Mouse (Mus musculus): Measurements from ENCODE around the gene Rab6a. TPM values are rescaled to one million over a fixed set of nuclear protein-coding genes. Genes with fewer than 3 reads are reported as not detected.
A peak's percentile ranks its signal among the peaks of the same experiment; 100 is the strongest.

Rab6a gene
- polyA plus RNA-seq, 1 experiment from 2014 or later = 321 TPM

GRCm38 (mm10) chr7:100608130-100608741, 1.0 kb downstream of the Rab6a start, which contains the start of gene Mrpl48:
Gene Mrpl48, minus strand, starts transcription at chr7:100608301.
- Histone ChIP-seq H3K4me3 (replicated peaks; ENCODE audit: low read length) (peak within 1 kb of the TSS; percentile 91), H3K4me2 (replicated peaks) (peak within 1 kb of the TSS; percentile 71), H3K9me3 (ENCODE audit: control insufficient read depth, low read length) (no peaks in the 10 kb centered on the region), H3K36me3 (replicated peaks; ENCODE audit: control insufficient read depth, insufficient read depth) (no peaks in the 10 kb centered on the region), H3K9ac (peak within 1 kb of the TSS; percentile 99), H3K4me1 (replicated peaks; ENCODE audit: control insufficient read depth, insufficient read depth, low read length) (peaks cover 23% of the 10 kb centered on the region), H3K27me3 (ENCODE audit: control insufficient read depth, insufficient read depth, low read length) (no peaks in the 10 kb centered on the region), H3K27ac (peak within 1 kb of the TSS; percentile 99)
- peak; percentile 49 for DNase-seq (ENCODE audit: low spot score)
- ATAC-seq (ENCODE audit: low FRiP score) = peak; percentile 13
- under 1% methylated on average over 43 of the region's 43 CpGs for WGBS

DNA sequence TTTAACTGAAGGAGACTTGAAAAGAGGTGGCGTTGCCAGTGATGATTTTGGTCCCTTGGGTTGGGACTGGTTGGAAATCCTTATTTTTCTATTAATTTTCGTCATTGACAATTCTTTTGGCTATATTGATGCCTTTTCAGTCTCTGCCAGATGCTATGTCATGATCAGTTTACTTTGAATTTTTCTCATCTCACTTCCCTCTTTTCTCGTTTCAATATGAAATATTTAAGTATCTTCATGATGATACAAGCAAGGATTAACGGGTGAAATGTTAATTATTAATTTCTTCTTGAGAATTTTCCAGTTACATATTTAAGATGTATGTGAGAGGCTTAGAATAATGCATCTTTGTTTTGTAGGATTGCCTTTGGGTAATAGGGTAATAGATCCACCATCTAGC, 1.7 kb downstream of the Rab6a start:
- no peaks in the 10 kb centered on the region for H3K36me3 ChIP-seq (replicated peaks; ENCODE audit: control insufficient read depth, insufficient read depth)
- peak overlapping the region; percentile 91 for H3K4me3 ChIP-seq (replicated peaks; ENCODE audit: low read length)
- H3K27ac ChIP-seq = peak overlapping the region; percentile 99
- 23% methylated on average over 4 of the region's 4 CpGs for WGBS
- no peaks in the 10 kb centered on the region for H3K27me3 ChIP-seq (ENCODE audit: control insufficient read depth, insufficient read depth, low read length)
- peak overlapping the region; percentile 59 for H3K4me2 ChIP-seq (replicated peaks)
- peaks cover 23% of the 10 kb centered on the region for H3K4me1 ChIP-seq (replicated peaks; ENCODE audit: control insufficient read depth, insufficient read depth, low read length)
- H3K9me3 ChIP-seq (ENCODE audit: control insufficient read depth, low read length) = no peaks in the 10 kb centered on the region
- no peak for DNase-seq (ENCODE audit: low spot score)
- ATAC-seq (ENCODE audit: low FRiP score) = no peak
- peak overlapping the region; percentile 99 for H3K9ac ChIP-seq

DNA sequence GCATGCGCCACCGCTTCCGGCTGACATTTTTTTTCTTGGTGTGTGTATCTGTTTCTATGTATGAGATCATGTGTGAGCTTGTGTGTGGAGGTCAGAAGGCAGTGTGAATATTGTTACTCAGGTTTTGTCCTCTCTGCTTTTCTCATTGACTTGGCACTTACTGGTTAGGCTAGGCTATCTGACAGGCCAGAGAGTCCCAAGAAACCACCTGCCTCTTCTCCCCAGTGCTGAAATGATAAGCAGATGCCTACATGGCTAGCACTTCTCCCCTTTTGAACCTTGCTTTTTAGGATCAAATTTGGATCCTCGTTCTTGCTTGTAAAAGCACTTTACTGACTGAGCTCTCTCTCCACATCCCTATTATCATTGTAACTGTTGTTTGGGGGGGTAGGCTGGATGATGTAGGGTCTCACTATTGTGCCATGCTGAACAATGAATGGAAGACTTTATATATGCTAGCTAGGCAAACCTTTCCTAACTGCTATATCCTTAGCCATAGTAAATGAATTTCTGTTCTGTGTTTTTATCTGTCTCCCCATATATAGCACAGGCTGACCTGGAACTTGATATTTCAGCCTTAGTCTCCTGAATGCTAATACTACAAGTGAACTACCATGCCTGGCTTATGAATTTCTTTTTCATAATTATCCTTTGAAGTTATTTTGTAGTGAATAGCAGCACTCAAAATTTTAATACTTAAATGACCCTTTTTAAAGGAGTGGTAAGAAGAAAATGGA, 9.1 kb downstream of the Rab6a start:
- Histone ChIP-seq H3K4me2 (replicated peaks) (no peak overlapping the region), H3K9me3 (ENCODE audit: control insufficient read depth, low read length) (no peaks in the 10 kb centered on the region), H3K36me3 (replicated peaks; ENCODE audit: control insufficient read depth, insufficient read depth) (no peaks in the 10 kb centered on the region), H3K27me3 (ENCODE audit: control insufficient read depth, insufficient read depth, low read length) (no peaks in the 10 kb centered on the region), H3K4me1 (replicated peaks; ENCODE audit: control insufficient read depth, insufficient read depth, low read length) (no peaks in the 10 kb centered on the region; the same call in 1 of the 2 replicates), H3K9ac (no peak overlapping the region), H3K4me3 (replicated peaks; ENCODE audit: low read length) (no peak overlapping the region), H3K27ac (no peak overlapping the region)
- no peak for ATAC-seq (ENCODE audit: low FRiP score)
- DNase-seq (ENCODE audit: low spot score) = no peak
- WGBS = 92% methylated on average over 4 of the region's 4 CpGs

GRCm38 (mm10) chr7:100622277-100622676, 15.1 kb downstream of the Rab6a start:
- Histone ChIP-seq H3K9me3 (ENCODE audit: control insufficient read depth, low read length) (no peaks in the 10 kb centered on the region), H3K9ac (no peak overlapping the region), H3K27me3 (ENCODE audit: control insufficient read depth, insufficient read depth, low read length) (no peaks in the 10 kb centered on the region), H3K27ac (no peak overlapping the region), H3K4me2 (replicated peaks) (no peak overlapping the region), H3K4me1 (replicated peaks; ENCODE audit: control insufficient read depth, insufficient read depth, low read length) (no peaks in the 10 kb centered on the region), H3K36me3 (replicated peaks; ENCODE audit: control insufficient read depth, insufficient read depth) (0 out of 2 replicates have a peak, but pooled peaks cover under 1% of the 10 kb centered on the region), H3K4me3 (replicated peaks; ENCODE audit: low read length) (no peak overlapping the region)
- 64% methylated on average over 2 of the region's 2 CpGs for WGBS
- ATAC-seq (ENCODE audit: low FRiP score) (no peak), DNase-seq (ENCODE audit: low spot score) (no peak)

DNA sequence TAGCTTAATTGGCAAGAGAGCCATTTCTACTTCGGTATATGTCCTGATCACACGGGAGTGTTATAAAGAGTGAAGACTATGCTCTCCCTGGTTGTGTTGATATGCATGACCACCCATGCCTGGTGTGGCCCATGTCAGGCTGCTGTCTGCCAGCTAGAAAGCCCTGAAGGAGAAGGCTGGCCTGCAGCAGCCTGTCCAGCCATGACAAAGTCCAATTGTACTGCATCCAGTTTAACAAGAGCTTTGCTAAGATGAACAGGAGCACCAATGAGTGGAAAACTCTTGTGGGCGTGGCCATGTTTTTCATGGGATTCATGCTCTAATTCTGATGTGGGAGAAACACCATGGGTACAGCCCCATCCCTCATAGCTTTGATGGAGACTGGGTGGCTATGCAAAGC, 17.3 kb downstream of the Rab6a start:
- Histone ChIP-seq H3K4me3 (replicated peaks; ENCODE audit: low read length) (no peak overlapping the region), H3K9ac (no peak overlapping the region), H3K4me2 (replicated peaks) (no peak overlapping the region), H3K36me3 (replicated peaks; ENCODE audit: control insufficient read depth, insufficient read depth) (peaks cover 15% of the 10 kb centered on the region), H3K27ac (no peak overlapping the region), H3K4me1 (replicated peaks; ENCODE audit: control insufficient read depth, insufficient read depth, low read length) (no peaks in the 10 kb centered on the region), H3K27me3 (ENCODE audit: control insufficient read depth, insufficient read depth, low read length) (no peaks in the 10 kb centered on the region), H3K9me3 (ENCODE audit: control insufficient read depth, low read length) (no peaks in the 10 kb centered on the region)
- DNase-seq (ENCODE audit: low spot score) (no peak), ATAC-seq (ENCODE audit: low FRiP score) (no peak)
- WGBS = 72% methylated on average over 3 of the region's 3 CpGs

DNA sequence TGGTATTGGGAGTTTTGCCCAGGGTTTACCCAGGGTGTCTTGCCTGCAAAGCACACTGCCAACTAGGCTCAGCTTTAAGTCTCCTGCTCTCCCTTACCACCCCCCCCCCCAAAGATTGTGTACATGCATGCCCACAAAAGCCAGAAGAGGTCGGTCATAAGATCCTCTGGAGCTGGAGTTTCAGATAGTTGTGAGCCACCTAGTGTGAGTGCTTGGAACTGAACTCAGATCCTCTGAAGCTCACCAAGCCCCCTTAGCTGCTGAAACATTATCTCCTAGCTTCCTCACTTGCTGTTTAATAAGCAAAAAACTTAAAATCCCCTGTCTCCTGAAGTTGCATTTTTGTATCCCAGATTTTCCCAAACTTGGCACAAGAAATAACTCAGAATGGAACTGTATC, 30.4 kb downstream of the Rab6a start:
- no peak overlapping the region for H3K9ac ChIP-seq
- no peaks in the 10 kb centered on the region for H3K9me3 ChIP-seq (ENCODE audit: control insufficient read depth, low read length)
- no peak overlapping the region for H3K4me3 ChIP-seq (replicated peaks; ENCODE audit: low read length)
- H3K36me3 ChIP-seq (replicated peaks; ENCODE audit: control insufficient read depth, insufficient read depth) = peaks cover 45% of the 10 kb centered on the region
- no peaks in the 10 kb centered on the region for H3K27me3 ChIP-seq (ENCODE audit: control insufficient read depth, insufficient read depth, low read length)
- no peak overlapping the region for H3K4me2 ChIP-seq (replicated peaks)
- peak; percentile 56 for DNase-seq (ENCODE audit: low spot score)
- WGBS = 0% methylated on average over 1 of the region's 1 CpGs
- ATAC-seq (ENCODE audit: low FRiP score) = no peak
- no peaks in the 10 kb centered on the region for H3K4me1 ChIP-seq (replicated peaks; ENCODE audit: control insufficient read depth, insufficient read depth, low read length)
- no peak overlapping the region for H3K27ac ChIP-seq

DNA sequence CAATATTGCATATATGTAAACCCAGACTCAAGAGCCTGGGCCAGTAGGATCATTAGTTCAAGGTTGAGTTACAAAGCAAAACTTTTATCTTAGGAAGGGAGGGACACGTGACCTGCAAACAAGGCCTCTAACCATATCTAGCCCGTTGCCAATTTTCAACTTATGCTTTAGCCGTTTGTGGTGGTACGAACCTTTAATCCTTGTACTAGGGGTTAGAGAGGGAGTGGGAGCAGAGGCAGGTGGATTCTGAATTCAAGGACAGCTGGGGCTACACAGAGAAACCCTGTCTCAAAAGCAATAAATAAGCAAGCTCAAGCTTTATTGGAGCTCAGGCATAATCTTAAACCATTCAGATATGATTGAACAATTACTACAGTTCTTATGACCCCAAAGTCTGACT, 35.2 kb downstream of the Rab6a start:
- DNase-seq (ENCODE audit: low spot score) = no peak
- 95% methylated on average over 4 of the region's 4 CpGs for WGBS

DNA sequence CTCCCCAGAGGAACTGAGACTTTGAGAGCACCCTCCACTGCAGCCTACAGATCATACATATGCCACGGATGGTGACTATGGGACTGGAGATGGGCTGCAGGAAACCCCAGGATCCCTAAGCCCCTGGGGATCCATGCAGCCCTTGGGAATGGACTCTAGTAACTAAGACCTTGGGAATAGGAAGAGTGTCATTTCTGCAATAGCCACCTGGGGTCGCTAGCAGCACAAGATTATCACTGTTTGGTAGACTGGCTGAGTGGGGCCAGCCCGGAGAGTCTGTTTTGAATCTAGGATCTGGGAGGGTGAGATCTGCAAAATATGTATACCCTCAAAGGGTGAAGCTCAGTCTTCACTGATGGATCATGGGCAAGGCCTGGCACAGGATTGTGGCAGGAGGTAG, 37.9 kb downstream of the Rab6a start:
- H3K4me3 ChIP-seq (replicated peaks; ENCODE audit: low read length) = no peak overlapping the region
- no peaks in the 10 kb centered on the region for H3K9me3 ChIP-seq (ENCODE audit: control insufficient read depth, low read length)
- H3K9ac ChIP-seq = no peak overlapping the region
- WGBS = 31% methylated on average over 3 of the region's 3 CpGs
- H3K4me1 ChIP-seq (replicated peaks; ENCODE audit: control insufficient read depth, insufficient read depth, low read length) = no peaks in the 10 kb centered on the region
- no peaks in the 10 kb centered on the region for H3K27me3 ChIP-seq (ENCODE audit: control insufficient read depth, insufficient read depth, low read length)
- H3K36me3 ChIP-seq (replicated peaks; ENCODE audit: control insufficient read depth, insufficient read depth) = peaks cover 24% of the 10 kb centered on the region
- H3K4me2 ChIP-seq (replicated peaks) = no peak overlapping the region
- ATAC-seq (ENCODE audit: low FRiP score) = peak; percentile 24; the same call in 1 of the 2 replicates
- peak; percentile 60 for DNase-seq (ENCODE audit: low spot score)
- H3K27ac ChIP-seq = no peak overlapping the region

More for the DNA sequence above, 35.2 kb downstream of the Rab6a start:
- peaks cover 32% of the 10 kb centered on the region for H3K36me3 ChIP-seq (replicated peaks; ENCODE audit: control insufficient read depth, insufficient read depth)
- no peak overlapping the region for H3K4me3 ChIP-seq (replicated peaks; ENCODE audit: low read length)
- no peaks in the 10 kb centered on the region for H3K9me3 ChIP-seq (ENCODE audit: control insufficient read depth, low read length)
- no peak for ATAC-seq (ENCODE audit: low FRiP score)
- H3K4me2 ChIP-seq (replicated peaks) = no peak overlapping the region
- no peaks in the 10 kb centered on the region for H3K4me1 ChIP-seq (replicated peaks; ENCODE audit: control insufficient read depth, insufficient read depth, low read length)
- no peaks in the 10 kb centered on the region for H3K27me3 ChIP-seq (ENCODE audit: control insufficient read depth, insufficient read depth, low read length)
- no peak overlapping the region for H3K27ac ChIP-seq
- no peak overlapping the region for H3K9ac ChIP-seq

GRCm38 (mm10) chr7:100649095-100649494, 41.9 kb downstream of the Rab6a start:
- 77% methylated on average over 4 of the region's 4 CpGs for WGBS

More at GRCm38 (mm10) chr7:100649095-100649494, 41.9 kb downstream of the Rab6a start:
- Histone ChIP-seq H3K9ac (no peak overlapping the region), H3K4me1 (replicated peaks; ENCODE audit: control insufficient read depth, insufficient read depth, low read length) (no peaks in the 10 kb centered on the region), H3K27me3 (ENCODE audit: control insufficient read depth, insufficient read depth, low read length) (no peaks in the 10 kb centered on the region), H3K36me3 (replicated peaks; ENCODE audit: control insufficient read depth, insufficient read depth) (peaks cover 17% of the 10 kb centered on the region; the same call in 1 of the 2 replicates), H3K4me3 (replicated peaks; ENCODE audit: low read length) (no peak overlapping the region), H3K4me2 (replicated peaks) (no peak overlapping the region), H3K27ac (no peak overlapping the region), H3K9me3 (ENCODE audit: control insufficient read depth, low read length) (no peaks in the 10 kb centered on the region)
- ATAC-seq (ENCODE audit: low FRiP score) (no peak), DNase-seq (ENCODE audit: low spot score) (no peak)

All from hindbrain, embryonic 14.5 days (tissue).